Mouse (Mus musculus): ENCODE data around the gene Tnfsfm13. TPM values are rescaled to one million over a fixed set of nuclear protein-coding genes. Genes with fewer than 3 reads are reported as not detected.

Gene Tnfsfm13
- total RNA-seq (2023): not detected

DNA sequence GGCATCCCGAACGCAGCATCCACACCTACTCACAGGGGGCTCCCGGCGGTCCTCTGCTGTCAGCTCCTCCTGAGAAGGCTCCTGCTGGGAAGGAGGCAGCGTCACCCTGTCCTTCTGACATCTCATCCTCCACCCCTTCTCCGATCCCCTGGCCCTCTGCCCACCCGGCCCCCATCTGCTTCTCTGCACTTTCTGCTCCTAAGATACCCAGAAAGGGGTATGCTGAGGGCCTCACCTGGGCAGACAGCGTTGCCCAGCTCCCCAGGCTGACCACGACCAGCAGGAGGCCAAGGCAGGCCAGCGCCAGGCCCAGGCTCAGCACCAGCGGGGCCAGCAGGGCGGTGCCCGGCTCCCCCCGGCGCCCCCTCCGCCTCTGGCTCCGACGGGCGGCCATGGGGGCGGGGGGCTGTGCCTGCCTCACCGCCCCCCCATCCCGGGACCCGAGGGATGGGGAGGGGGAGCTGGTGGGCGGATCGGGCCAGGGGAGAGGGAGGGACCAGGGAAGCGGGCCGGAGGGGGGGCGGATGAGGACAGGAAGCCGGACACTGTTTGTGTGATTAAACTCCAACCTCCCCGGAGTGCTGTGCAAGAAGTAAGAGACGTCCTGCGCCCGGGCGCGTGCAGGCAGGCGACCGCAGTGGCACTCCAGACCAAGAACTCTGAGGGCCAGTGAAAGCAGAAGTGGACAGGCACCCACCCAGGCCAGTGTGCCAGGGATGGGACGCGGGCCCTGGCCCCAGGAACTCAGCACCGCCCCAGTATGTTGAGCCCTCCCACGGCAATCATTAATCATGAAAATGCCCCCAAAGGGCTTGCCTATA is at the start of gene Tnfsfm13, which contains the start of gene Tnfsf12:
Gene Tnfsfm13 (minus strand): TSS at position 738 of the 821 bp plus-strand sequence.
Gene Tnfsf12 (minus strand): TSS at position 489 of the 821 bp plus-strand sequence.

DNA sequence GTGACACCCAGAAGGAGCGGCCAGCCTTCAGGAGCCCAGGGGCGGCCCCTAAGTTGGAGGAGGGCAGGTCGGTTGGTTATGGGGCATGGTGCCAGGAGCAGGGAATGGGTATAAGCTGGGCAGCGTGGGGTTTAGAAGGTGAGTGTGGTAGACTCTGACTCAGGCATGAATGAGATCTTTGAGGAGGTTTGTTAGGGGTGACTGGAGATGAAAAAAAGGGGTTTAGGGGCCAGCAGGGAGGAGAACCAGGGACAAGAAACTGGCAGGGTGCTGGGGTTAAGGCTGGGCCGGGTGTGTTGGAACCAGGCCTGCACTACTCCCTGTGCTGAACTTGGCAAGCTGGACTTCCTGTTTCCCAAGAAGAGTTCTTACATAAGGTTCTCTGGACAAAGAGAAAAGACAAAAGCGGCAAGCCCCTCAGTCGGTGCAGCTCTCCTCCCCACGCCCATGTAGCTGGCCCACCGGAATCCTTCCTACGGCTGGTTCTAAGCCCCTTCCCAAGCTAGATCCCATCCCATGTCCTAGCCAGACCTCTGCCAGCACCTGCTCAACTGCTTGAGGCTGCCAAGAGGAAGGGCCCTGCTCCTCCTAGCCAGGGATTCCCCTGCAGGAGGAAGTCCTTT is 10.3 kb downstream of the Tnfsfm13 start, which contains the start of gene Tnfsf13:
Gene Tnfsf13 (minus strand): TSS at position 259 of the 623 bp plus-strand sequence.

DNA sequence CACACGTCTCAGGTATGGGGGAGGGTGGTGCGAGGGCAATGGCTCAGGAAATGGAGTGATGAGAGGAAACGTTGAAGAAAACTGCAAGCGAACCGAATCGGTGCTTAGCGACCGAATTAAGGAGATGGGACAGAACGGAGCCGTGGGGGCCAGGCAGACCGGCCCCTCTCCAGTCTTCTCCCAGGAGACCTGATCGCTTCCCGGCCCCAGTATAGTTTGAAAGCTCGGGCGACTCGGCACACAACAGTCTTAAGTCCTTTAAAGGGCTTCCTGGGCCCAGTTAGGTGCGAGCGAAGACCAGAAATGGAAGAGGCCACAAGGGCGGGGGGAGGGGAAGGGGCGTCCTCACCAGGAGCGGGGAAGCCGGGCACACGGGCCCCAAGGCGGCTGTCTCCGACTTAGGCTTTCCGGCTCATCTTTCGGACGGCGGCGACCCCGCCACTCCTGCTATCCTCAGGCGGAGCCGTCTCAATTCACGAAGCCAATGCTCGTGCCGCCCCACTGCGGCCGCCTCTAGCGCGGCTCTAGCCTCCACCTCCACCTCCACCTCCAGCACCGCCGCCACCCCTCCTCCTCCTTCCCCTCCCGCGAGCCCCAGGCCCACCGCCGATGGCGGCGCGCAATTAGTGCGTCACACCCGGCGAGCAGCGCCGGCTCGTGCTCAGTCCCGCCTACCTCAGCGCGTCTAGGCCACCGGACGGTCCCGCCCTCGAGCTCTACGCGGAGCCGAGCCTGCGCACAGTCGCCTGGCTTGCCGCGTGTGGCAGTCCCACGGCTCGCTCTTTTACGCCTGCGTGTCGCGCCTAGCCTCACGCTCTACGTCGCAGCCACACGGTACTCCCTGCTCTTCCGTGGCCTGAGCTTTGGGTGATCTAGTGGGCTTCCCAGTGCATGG is 14.3 kb downstream of the Tnfsfm13 start, which contains the start of gene Senp3:
Gene Senp3 (minus strand): TSS at position 771 of the 895 bp plus-strand sequence.

DNA sequence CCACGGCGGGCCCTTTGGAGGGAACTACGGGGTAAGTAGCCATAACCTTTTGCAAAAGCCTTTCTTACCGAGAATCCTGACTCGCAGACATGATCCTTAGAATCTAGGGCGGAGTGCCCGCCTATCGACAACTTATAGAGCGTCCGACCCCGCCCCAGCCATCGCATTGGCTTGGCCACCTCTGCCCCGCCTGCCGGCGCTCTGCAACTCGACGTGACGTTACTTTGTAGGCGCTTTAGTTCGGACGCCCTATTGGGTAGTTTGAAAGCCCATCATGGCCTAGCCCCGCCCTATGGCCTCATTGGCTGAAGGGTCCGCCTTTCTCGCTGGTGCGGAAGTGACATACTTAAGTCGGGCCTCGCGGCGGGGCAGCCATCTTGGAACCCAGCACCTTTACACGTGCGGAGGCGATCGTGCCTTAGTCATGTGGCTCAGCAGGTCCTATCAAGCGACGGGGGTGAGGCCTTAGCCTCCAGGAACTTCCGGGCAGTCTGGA is 23.6 kb downstream of the Tnfsfm13 start, which contains the start of gene Eif4a1:
Gene Eif4a1 (minus strand): TSS at position 213 of the 496 bp plus-strand sequence.

DNA sequence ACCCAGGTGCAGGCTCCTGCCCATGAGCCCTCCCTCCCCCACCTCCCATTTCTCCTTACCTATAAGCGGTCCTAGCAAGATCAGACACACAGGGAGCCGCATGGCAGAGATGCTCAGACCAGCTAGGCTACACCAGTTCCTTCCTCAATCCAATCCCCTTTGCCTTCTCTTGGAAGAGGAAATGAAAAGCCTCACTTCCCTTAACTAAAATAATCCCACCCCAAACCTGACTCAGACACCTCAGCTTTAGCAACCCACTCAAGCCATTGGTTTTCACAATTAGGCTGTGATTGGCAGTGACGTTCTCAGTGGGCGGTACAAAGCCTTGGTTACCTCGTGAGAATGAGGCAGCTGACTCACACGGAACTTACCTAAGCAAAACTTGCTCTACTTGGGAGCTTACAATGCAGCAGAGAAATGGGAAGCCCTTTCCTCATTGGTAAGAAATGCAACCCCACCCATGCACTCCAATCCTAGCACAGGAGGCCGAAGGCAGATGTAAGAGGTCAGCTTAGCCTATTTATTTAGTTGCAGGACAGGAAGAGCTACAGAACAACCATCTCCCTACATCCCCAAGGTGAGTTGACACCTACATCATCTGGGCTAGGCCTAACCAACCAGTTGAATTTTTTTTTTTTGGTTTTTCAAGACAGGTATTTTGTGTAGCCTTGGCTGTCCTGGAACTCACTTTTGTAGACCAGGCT is 29.8 kb downstream of the Tnfsfm13 start, which contains the start of gene Cd68:
Gene Cd68 (minus strand): TSS at position 193 of the 704 bp plus-strand sequence.

DNA sequence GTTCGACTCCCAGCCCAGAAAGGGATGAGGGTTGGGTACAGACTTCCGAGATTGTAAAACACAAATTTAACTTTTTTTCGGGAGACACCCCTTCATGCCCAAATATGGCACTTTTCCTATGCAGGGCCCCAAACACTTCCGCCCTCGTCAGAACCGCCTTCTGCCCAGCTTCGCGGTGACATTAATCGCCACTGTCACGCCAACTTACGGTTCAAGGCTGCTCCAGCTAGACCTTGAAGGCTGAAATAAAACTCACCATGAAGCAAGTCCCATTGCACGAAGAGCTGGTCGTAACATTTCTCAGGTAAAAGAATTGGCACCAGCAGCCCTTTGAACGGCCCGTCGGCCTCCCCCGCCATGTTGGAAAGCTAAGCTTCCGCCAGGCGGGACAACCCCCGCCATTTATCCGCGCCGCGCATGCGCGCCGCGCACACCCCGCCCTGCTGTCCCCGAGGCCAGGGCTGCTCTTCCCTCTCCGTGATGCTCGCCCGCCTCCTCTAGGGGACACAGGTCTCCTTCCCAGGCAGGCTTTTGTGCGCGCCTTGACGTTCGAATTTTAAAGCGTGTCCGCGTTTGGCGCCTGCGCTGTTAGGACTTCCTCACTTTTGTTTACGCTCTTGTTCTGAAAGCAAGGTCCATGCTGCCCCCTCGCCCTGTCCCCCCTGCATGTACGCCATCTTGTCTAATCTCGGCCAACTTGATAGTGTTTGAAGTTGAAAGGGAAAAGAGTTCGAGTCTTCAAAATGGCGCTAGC is 33.5 kb downstream of the Tnfsfm13 start, which contains the start of gene Mpdu1:
Gene Mpdu1 (minus strand): TSS at position 430 of the 754 bp plus-strand sequence.

DNA sequence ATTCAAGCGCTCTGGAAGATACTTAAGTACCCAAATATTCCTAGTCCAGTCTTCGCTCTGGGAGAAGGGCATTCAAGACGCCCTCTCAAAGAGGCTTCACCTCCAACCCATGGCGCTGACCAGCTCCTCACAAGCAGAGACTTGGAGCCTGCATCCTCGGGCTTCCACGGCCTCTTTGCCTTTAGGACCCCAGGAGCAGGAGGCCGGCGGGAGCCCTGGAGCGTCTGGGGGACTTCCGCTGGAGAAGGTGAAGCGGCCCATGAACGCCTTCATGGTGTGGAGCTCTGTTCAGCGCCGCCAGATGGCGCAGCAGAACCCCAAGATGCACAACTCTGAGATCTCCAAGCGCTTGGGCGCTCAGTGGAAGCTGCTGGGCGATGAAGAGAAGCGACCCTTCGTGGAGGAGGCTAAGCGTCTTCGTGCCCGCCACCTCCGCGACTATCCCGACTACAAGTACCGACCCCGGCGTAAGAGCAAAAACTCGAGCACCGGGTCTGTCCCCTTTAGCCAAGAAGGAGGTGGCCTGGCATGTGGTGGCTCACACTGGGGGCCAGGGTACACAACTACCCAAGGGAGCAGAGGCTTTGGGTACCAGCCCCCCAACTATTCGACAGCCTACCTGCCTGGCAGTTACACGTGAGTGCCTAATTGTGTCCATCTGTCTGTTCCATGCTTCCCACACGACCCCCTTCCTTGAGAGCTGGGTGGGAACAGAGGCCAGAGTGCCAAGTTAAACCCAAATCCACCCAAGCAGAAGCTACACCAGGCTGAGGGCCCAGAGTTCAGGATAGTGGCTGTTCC is 40.4 kb downstream of the Tnfsfm13 start, which contains the start of gene Sox15:
Gene Sox15 (plus strand): TSS at position 51 of the 801 bp plus-strand sequence.

Other genes with a start within 250 kb of the Tnfsfm13 start
- not detected for gene Dnah2, start 147.0 kb downstream of the Tnfsfm13 start, total RNA-seq (2023)
- gene Efnb3, start 135.9 kb downstream of the Tnfsfm13 start, total RNA-seq (2023): under 1 TPM; 0.61 to 0.95 TPM
- gene Wrap53, start 115.8 kb downstream of the Tnfsfm13 start, total RNA-seq (2023): 10 to 100 TPM; 13.8 to 15.2 TPM
- gene Trp53, start 115.7 kb downstream of the Tnfsfm13 start, total RNA-seq (2023): 100 to 1,000 TPM; 143 TPM
- gene Atp1b2, start 90.2 kb downstream of the Tnfsfm13 start, total RNA-seq (2023): under 1 TPM in 1 of 2 experiments, not detected in 1; 0.75 TPM
- not detected for gene Shbg, start 78.2 kb downstream of the Tnfsfm13 start, total RNA-seq (2023)
- gene Sat2, start 74.1 kb downstream of the Tnfsfm13 start, total RNA-seq (2023): not detected
- 10 to 100 TPM; 88.3 to 96.6 TPM for gene Fxr2, start 63.1 kb downstream of the Tnfsfm13 start, total RNA-seq (2023)
- under 1 TPM in 1 of 2 experiments, not detected in 1; 0.92 TPM for gene Sox15, start 40.8 kb downstream of the Tnfsfm13 start, total RNA-seq (2023)
- 10 to 100 TPM; 60.2 to 64.5 TPM for gene Mpdu1, start 33.5 kb downstream of the Tnfsfm13 start, total RNA-seq (2023)
- gene Cd68, start 29.9 kb downstream of the Tnfsfm13 start, total RNA-seq (2023): 10 to 100 TPM in 1 of 2 experiments, 1 to 10 TPM in 1; 7.9 to 12.1 TPM
- 100 to 1,000 TPM; 720 to 780 TPM for gene Eif4a1, start 23.7 kb downstream of the Tnfsfm13 start, total RNA-seq (2023)
- gene Senp3, start 14.0 kb downstream of the Tnfsfm13 start, total RNA-seq (2023): 100 to 1,000 TPM; 134 to 139 TPM
- not detected for gene Tnfsf13, start 10.3 kb downstream of the Tnfsfm13 start, total RNA-seq (2023)
- not detected for gene Tnfsf12, start 249 bp downstream of the Tnfsfm13 start, total RNA-seq (2023)
- 100 to 1,000 TPM; 254 to 255 TPM for gene Polr2a, start 62.5 kb upstream of the Tnfsfm13 start, total RNA-seq (2023)
- gene Slc35g3, start 65.9 kb upstream of the Tnfsfm13 start, total RNA-seq (2023): not detected
- gene Zbtb4, start 69.8 kb upstream of the Tnfsfm13 start, total RNA-seq (2023): 10 to 100 TPM; 61.0 to 64.9 TPM
- 10 to 100 TPM; 10.5 to 13.5 TPM for gene Chrnb1, start 99.8 kb upstream of the Tnfsfm13 start, total RNA-seq (2023)
- gene Fgf11, start 105.8 kb upstream of the Tnfsfm13 start, total RNA-seq (2023): under 1 TPM in 1 of 2 experiments, not detected in 1; 0.44 TPM
- not detected for gene Tmem102, start 109.5 kb upstream of the Tnfsfm13 start, total RNA-seq (2023)
- not detected for gene Gm39566, start 119.2 kb upstream of the Tnfsfm13 start, total RNA-seq (2023)
- gene Spem2, start 122.4 kb upstream of the Tnfsfm13 start, total RNA-seq (2023): not detected
- not detected for gene Spem1, start 126.1 kb upstream of the Tnfsfm13 start, total RNA-seq (2023)
- under 1 TPM; 0.12 to 0.41 TPM for gene Nlgn2, start 141.7 kb upstream of the Tnfsfm13 start, total RNA-seq (2023)
- gene Tmem256, start 142.4 kb upstream of the Tnfsfm13 start, total RNA-seq (2023): 10 to 100 TPM; 27.0 to 38.9 TPM
- 10 to 100 TPM; 10.4 to 14.7 TPM for gene Plscr3, start 150.3 kb upstream of the Tnfsfm13 start, total RNA-seq (2023)
- gene Tnk1, start 162.6 kb upstream of the Tnfsfm13 start, total RNA-seq (2023): not detected
- not detected for gene Tmem95, start 181.9 kb upstream of the Tnfsfm13 start, total RNA-seq (2023)
- 1 to 10 TPM; 2.7 to 3.2 TPM for gene Kctd11, start 185.3 kb upstream of the Tnfsfm13 start, total RNA-seq (2023)
- gene Acap1, start 199.4 kb upstream of the Tnfsfm13 start, total RNA-seq (2023): 100 to 1,000 TPM; 518 to 555 TPM
- 1 to 10 TPM; 2.5 TPM for gene 2810408A11Rik, start 204.9 kb upstream of the Tnfsfm13 start, total RNA-seq (2023)
- gene Neurl4, start 205.0 kb upstream of the Tnfsfm13 start, total RNA-seq (2023): 10 to 100 TPM; 76.0 to 83.3 TPM
- gene Gps2, start 217.8 kb upstream of the Tnfsfm13 start, total RNA-seq (2023): 100 to 1,000 TPM; 148 to 150 TPM
- 100 to 1,000 TPM; 355 to 387 TPM for gene Eif5a, start 225.9 kb upstream of the Tnfsfm13 start, total RNA-seq (2023)
- not detected for gene Ybx2, start 239.7 kb upstream of the Tnfsfm13 start, total RNA-seq (2023)